Mouse (Mus musculus): ENCODE results near the gene Fshr.
"Not testable (repeated sequence)": the region's sequence is repeated elsewhere in the genome, so short reads cannot be mapped to it uniquely, and the experiment has no call there.

The Fshr gene

GRCm38 (mm10) chr17:89200575-89200974, at the start of gene Fshr:
Fshr (minus strand) TSS chr17:89200675.
- DNase-seq (ENCODE audit: low spot score in 2 of 2): no peak

GRCm38 (mm10) chr17:89202181-89202580, 1.7 kb upstream of the Fshr start:
- no peak for DNase-seq (ENCODE audit: low spot score in 2 of 2)

GRCm38 (mm10) chr17:89173545-89173944, 26.9 kb downstream of the Fshr start:
- no peak for DNase-seq (ENCODE audit: low spot score in 2 of 2)

GRCm38 (mm10) chr17:89164773-89165172, 35.7 kb downstream of the Fshr start:
- no peak for DNase-seq (ENCODE audit: low spot score in 2 of 2)

- no peak for DNase-seq (ENCODE audit: low spot score in 2 of 2)
Measured at GRCm38 (mm10) chr17:89162475-89162874, 38.0 kb downstream of the Fshr start.

GRCm38 (mm10) chr17:89159343-89159742, 41.1 kb downstream of the Fshr start:
- DNase-seq (ENCODE audit: low spot score in 2 of 2): not testable (repeated sequence)

- no peak for DNase-seq (ENCODE audit: low spot score in 2 of 2)
Measured at GRCm38 (mm10) chr17:89144806-89145205, 55.7 kb downstream of the Fshr start.

- DNase-seq (ENCODE audit: low spot score in 2 of 2): no peak
Measured at GRCm38 (mm10) chr17:89120023-89120422, 80.5 kb downstream of the Fshr start.

- no peak for DNase-seq (ENCODE audit: low spot score in 2 of 2)
Measured at GRCm38 (mm10) chr17:89119250-89119649, 81.2 kb downstream of the Fshr start.

GRCm38 (mm10) chr17:89113944-89114343, 86.5 kb downstream of the Fshr start:
- DNase-seq (ENCODE audit: low spot score in 2 of 2): no peak

- no peak for DNase-seq (ENCODE audit: low spot score in 2 of 2)
Measured at GRCm38 (mm10) chr17:89100719-89101350, 99.6 kb downstream of the Fshr start.

- not testable (repeated sequence) for DNase-seq (ENCODE audit: low spot score in 2 of 2)
Measured at GRCm38 (mm10) chr17:89099733-89100132, 100.7 kb downstream of the Fshr start.

GRCm38 (mm10) chr17:89089692-89090475, 110.6 kb downstream of the Fshr start:
- DNase-seq (ENCODE audit: low spot score in 2 of 2): no peak

GRCm38 (mm10) chr17:89082897-89083296, 117.6 kb downstream of the Fshr start:
- no peak for DNase-seq (ENCODE audit: low spot score in 2 of 2)

GRCm38 (mm10) chr17:89079706-89080105, 120.8 kb downstream of the Fshr start:
- DNase-seq (ENCODE audit: low spot score in 2 of 2): no peak

- no peak for DNase-seq (ENCODE audit: low spot score in 2 of 2)
Measured at GRCm38 (mm10) chr17:89064327-89065095, 136.0 kb downstream of the Fshr start.

GRCm38 (mm10) chr17:89062348-89062949, 138.0 kb downstream of the Fshr start:
- no peak for DNase-seq (ENCODE audit: low spot score in 2 of 2)

- no peak for DNase-seq (ENCODE audit: low spot score in 2 of 2)
Measured at GRCm38 (mm10) chr17:89051031-89051563, 149.4 kb downstream of the Fshr start.

- no peak for DNase-seq (ENCODE audit: low spot score in 2 of 2)
Measured at GRCm38 (mm10) chr17:89049071-89049470, 151.4 kb downstream of the Fshr start.

- no peak for DNase-seq (ENCODE audit: low spot score in 2 of 2)
Measured at GRCm38 (mm10) chr17:89046016-89046415, 154.5 kb downstream of the Fshr start.

GRCm38 (mm10) chr17:89036723-89037122, 163.8 kb downstream of the Fshr start:
- no peak for DNase-seq (ENCODE audit: low spot score in 2 of 2)

- no peak for DNase-seq (ENCODE audit: low spot score in 2 of 2)
Measured at GRCm38 (mm10) chr17:89036049-89036448, 164.4 kb downstream of the Fshr start.

Data from urinary bladder, postnatal 4 days (tissue).